ENCODE assay signal across 9 mouse cellular contexts in the genomic region with DNA sequence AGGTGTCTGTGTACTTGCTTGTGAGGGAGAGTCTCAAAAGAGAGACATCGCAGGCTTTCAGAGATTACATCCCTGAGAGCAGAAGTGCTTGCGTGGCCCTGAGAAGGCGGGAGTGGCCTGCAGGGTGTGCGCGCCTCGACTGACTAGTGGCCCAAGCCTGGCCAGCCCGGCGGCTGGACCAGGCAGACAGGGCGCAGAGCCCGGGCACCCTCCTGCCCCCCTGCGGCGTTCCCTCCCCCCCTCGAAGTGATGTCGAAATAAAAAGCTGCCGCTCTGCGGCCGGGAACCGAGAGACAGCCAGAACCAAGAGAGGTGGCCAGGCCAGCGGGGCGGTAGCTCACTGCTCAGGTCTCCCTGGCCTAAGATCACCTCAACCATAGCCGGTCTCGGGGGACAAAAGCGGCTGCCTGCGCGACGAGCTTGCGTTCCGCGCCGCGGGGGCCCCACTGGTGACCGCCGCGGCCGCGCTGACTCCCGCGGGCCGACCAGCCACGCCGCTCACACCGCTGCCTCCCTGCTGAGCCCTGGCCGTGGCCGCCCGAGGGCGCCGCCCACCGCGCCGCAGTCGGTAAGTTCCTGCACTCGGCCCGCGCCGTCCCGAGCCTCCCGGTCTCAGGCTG. TPM values are rescaled to one million over a fixed set of nuclear protein-coding genes. Genes with fewer than 3 reads are reported as not detected.
DNase-seq lines count a peak whose midpoint lies in the region; ATAC-seq and TF ChIP-seq lines count a peak whose summit lies in the region.
"Had no signal": no experiment of that assay in that cellular context is flagged by ENCODE, and none has a peak within 500 bp of the region (broad histone marks: within the 10 kb centered on the region; RNA-seq: fewer than 3 reads in every experiment).

A gene (plus strand): TSS at position 459 of the 620 bp plus-strand sequence.

- H3K27me3 ChIP-seq in embryonic facial prominence, embryonic 12.5 days, result peaks cover 99% of the 10 kb centered on the region
- peaks cover 99% of the 10 kb centered on the region for H3K27me3 ChIP-seq in limb, embryonic 14.5 days (ENCODE audit: control insufficient read depth, insufficient read depth, low read length)

- H3K9ac ChIP-seq in embryonic facial prominence, embryonic 12.5 days, result peak within 1 kb of the TSS; percentile 48
- H3K9ac ChIP-seq in limb, embryonic 14.5 days (ENCODE audit: low read depth, low read length, severe bottlenecking), result peak within 1 kb of the TSS; percentile 16

- no peaks in the 10 kb centered on the region for H3K36me3 ChIP-seq in embryonic facial prominence, embryonic 12.5 days
- no peaks in the 10 kb centered on the region for H3K36me3 ChIP-seq in limb, embryonic 14.5 days (ENCODE audit: control insufficient read depth, insufficient read depth, low read length)

- H3K4me3 ChIP-seq in embryonic facial prominence, embryonic 12.5 days, result peak within 1 kb of the TSS; percentile 40
- peak within 1 kb of the TSS; percentile 36 for H3K4me3 ChIP-seq in limb, embryonic 14.5 days (replicated peaks; ENCODE audit: low read length)

- intact Hi-C loops in heart, postnatal 25 days (cut with DNase I), result no loop called here

- TF ChIP-seq POLR2A in limb, embryonic 14.5 days (IDR thresholded peaks at IDR 0.05; ENCODE audit: borderline replicate concordance, extremely low read depth, insufficient read depth, insufficient read length), result no peak

- H3K9me3 ChIP-seq in embryonic facial prominence, embryonic 12.5 days, result no peaks in the 10 kb centered on the region
- no peaks in the 10 kb centered on the region for H3K9me3 ChIP-seq in limb, embryonic 14.5 days (ENCODE audit: control insufficient read depth, low read length)

- no peak for ATAC-seq in embryonic facial prominence, embryonic 12.5 days (ENCODE audit: insufficient number of reproducible peaks, insufficient read depth, low FRiP score, low TSS enrichment)
- no peak for ATAC-seq in limb, embryonic 14.5 days (ENCODE audit: low FRiP score, low read depth)
- ATAC-seq in monocyte, adult 5-6 weeks (replicated peaks; ENCODE audit: insufficient number of reproducible peaks, low FRiP score, low TSS enrichment, poor library complexity, severe bottlenecking), result no peak

- WGBS in embryonic facial prominence, embryonic 12.5 days, result under 1% methylated on average over 57 of the region's 57 CpGs
- WGBS in limb, embryonic 14.5 days, result 1% methylated on average over 51 of the region's 57 CpGs

- peaks cover 47% of the 10 kb centered on the region for H3K4me1 ChIP-seq in embryonic facial prominence, embryonic 12.5 days
- H3K4me1 ChIP-seq in limb, embryonic 14.5 days (ENCODE audit: control insufficient read depth, insufficient read depth, low read length), result peaks cover 20% of the 10 kb centered on the region

- peak within 1 kb of the TSS; percentile 62 for H3K4me2 ChIP-seq in embryonic facial prominence, embryonic 12.5 days (replicated peaks)
- peak within 1 kb of the TSS; percentile 57 for H3K4me2 ChIP-seq in limb, embryonic 14.5 days (replicated peaks; ENCODE audit: low read depth, low read length, severe bottlenecking)

- no peak within 1 kb of the TSS for H3K27ac ChIP-seq in embryonic facial prominence, embryonic 12.5 days
- H3K27ac ChIP-seq in limb, embryonic 14.5 days (replicated peaks; ENCODE audit: low read depth, low read length), result no peak within 1 kb of the TSS
- H3K27ac ChIP-seq: macrophage had no signal

- peak; percentile 36 for DNase-seq in gastrocnemius, postnatal 25 days
- no peak for DNase-seq in gastrocnemius, adult 18-20 months (ENCODE audit: low spot score)
- no peak for DNase-seq in heart, postnatal 25 days (ENCODE audit: low spot score)
- DNase-seq in limb, embryonic 14.5 days (ENCODE audit: low spot score), result no peak
- no peak for DNase-seq in cerebellum, postnatal 4 days (ENCODE audit: low spot score in 2 of 2)
- DNase-seq in thymus, adult 18-20 months, result no peak

RNA-seq across cellular contexts. Expression of the gene that starts here (rescaled TPM):
- total RNA-seq in gastrocnemius, postnatal 25 days (2021), result 1 to 10 TPM; 4.4 to 6.3 TPM
- 1 to 10 TPM; 5.7 to 6.6 TPM for total RNA-seq in gastrocnemius, adult 18-20 months (2021)
- 40.3 and 50.4 TPM in 2 replicates for polyA plus RNA-seq in embryonic facial prominence, embryonic 12.5 days (2016; fragmentation: Nextera tagmentation; extraction: Ambion mirVana)
- total RNA-seq in heart, postnatal 25 days (2021), result 10 to 100 TPM; 17.0 to 19.8 TPM
- polyA plus RNA-seq in limb, embryonic 14.5 days (2012; rRNA removed), result 15.7 and 18.4 TPM in 2 replicates
- polyA plus RNA-seq in limb, embryonic 14.5 days (2014; fragmentation: Nextera tagmentation; extraction: Ambion mirVana), result 18.1 and 19.3 TPM in 2 replicates
- 15.4 to 30.8 TPM (median 28.8 TPM) in 3 replicates for total RNA-seq in monocyte, adult 5-6 weeks (2017)
